Mouse (Mus musculus) stomach, postnatal 0 days (tissue): ENCODE measurements around the gene Heatr9. TPM values are rescaled to one million over a fixed set of nuclear protein-coding genes. Genes with fewer than 3 reads are reported as not detected.
A peak's percentile ranks its signal among the peaks of the same experiment; 100 is the strongest.

Source experiments
- ATAC-seq: fragments of 200-750 bp; cut with Nextera tagmentation; 2 replicates; pipeline ENCODE4 v1.8.0; 2017; ENCODE audit not compliant: low FRiP score, low TSS enrichment
- DNase-seq: peaks from one replicate; pipeline ENCODE4 v3.0.0-alpha.2; 2016; ENCODE audit warnings: low spot score
- H3K27ac ChIP-seq: fragments of 300-500 bp; sonication (generic); replicated peaks from 2 replicates; pipeline ENCODE4 v1.5.1; 2014; ENCODE audit warnings: mild to moderate bottlenecking, control low read depth
- H3K27me3 ChIP-seq: fragments of 300-500 bp; sonication (generic); 2 replicates; pipeline ENCODE4 v1.6.1; 2014; ENCODE audit warnings: low read length; ENCODE audit not compliant: control insufficient read depth, insufficient read depth
- H3K36me3 ChIP-seq: fragments of 300-500 bp; sonication (generic); 2 replicates; pipeline ENCODE4 v1.6.1; 2014; ENCODE audit warnings: low read length, mixed read lengths; ENCODE audit not compliant: control insufficient read depth, insufficient read depth
- H3K4me1 ChIP-seq: fragments of 300-500 bp; sonication (generic); replicated peaks from 2 replicates; pipeline ENCODE4 v1.6.1; 2014; ENCODE audit warnings: antibody characterized with exemption; ENCODE audit not compliant: control insufficient read depth, insufficient read depth
- H3K4me2 ChIP-seq: fragments of 300-500 bp; sonication (generic); replicated peaks from 2 replicates; pipeline ENCODE4 v1.6.1; 2014; ENCODE audit warnings: low read depth, mild to moderate bottlenecking, control low read depth, moderate library complexity
- H3K4me3 ChIP-seq: fragments of 300-500 bp; sonication (generic); 2 replicates; pipeline ENCODE4 v1.5.1; 2014; ENCODE audit warnings: low read depth, low read length, control low read depth
- H3K9ac ChIP-seq: fragments of 300-500 bp; sonication (generic); 2 replicates; pipeline ENCODE4 v1.6.1; 2014; ENCODE audit warnings: mild to moderate bottlenecking, low read length, control low read depth, mixed read lengths
- H3K9me3 ChIP-seq: fragments of 300-500 bp; sonication (generic); 2 replicates; pipeline ENCODE4 v1.6.1; 2016; ENCODE audit warnings: low read length; ENCODE audit not compliant: control insufficient read depth
- CTCF ChIP-seq: IDR thresholded peaks from 2 replicates; pipeline ENCODE4 v1.5.1; 2016; ENCODE audit warnings: antibody characterized with exemption, low read depth, mild to moderate bottlenecking, moderate library complexity
- EP300 ChIP-seq: optimal IDR thresholded peaks from 2 replicates; pipeline ENCODE3; 2016; ENCODE audit warnings: antibody characterized with exemption
- WGBS: fragments of 180-500 bp; shearing (Covaris S2); extraction: QIAGEN DNeasy Blood & Tissue Kit; methylation state at CpG from one replicate; pipeline ENCODE4 v1.1.7; 2014; 5-methylcytosine and 5-hydroxymethylcytosine counted together
- polyA plus RNA-seq: library from polyadenylated mRNA; unstranded; fragments of >200 nt; fragmentation: Nextera tagmentation; extraction: Ambion mirVana; gene quantifications from 2 replicates; pipeline ENCODE4 v1.2.1, GENCODE M21; 2015

The Heatr9 gene
- polyA plus RNA-seq, 1 experiment from 2014 or later, result not detected

- no peaks in the 10 kb centered on the region for H3K9me3 ChIP-seq
- DNase-seq (no peak), ATAC-seq (no peak)
- WGBS, result 58% methylated on average over 3 of the region's 3 CpGs
- H3K9ac ChIP-seq, result no peak overlapping the region
- H3K36me3 ChIP-seq, result no peaks in the 10 kb centered on the region
- H3K27ac ChIP-seq, result no peak overlapping the region
- 0 out of 2 replicates have a peak, but pooled peaks cover 2% of the 10 kb centered on the region for H3K4me1 ChIP-seq
- no peak overlapping the region for H3K4me2 ChIP-seq
- H3K4me3 ChIP-seq, result no peak overlapping the region
- TF ChIP-seq EP300 (no peak), CTCF (no peak)
- no peaks in the 10 kb centered on the region for H3K27me3 ChIP-seq
Observed at GRCm38 (mm10) chr11:83538705-83539314, 16.8 kb upstream of the Heatr9 start.

GRCm38 (mm10) chr11:83536831-83537230 is 14.9 kb upstream of the Heatr9 start:
- H3K27ac ChIP-seq, result no peak overlapping the region
- no peak overlapping the region for H3K4me3 ChIP-seq
- no peaks in the 10 kb centered on the region for H3K36me3 ChIP-seq
- 0 out of 2 replicates have a peak, but pooled peaks cover 2% of the 10 kb centered on the region for H3K4me1 ChIP-seq
- H3K9ac ChIP-seq, result no peak overlapping the region
- no peak for ATAC-seq
- H3K4me2 ChIP-seq, result no peak overlapping the region
- WGBS, result 67% methylated on average over 3 of the region's 3 CpGs
- no peaks in the 10 kb centered on the region for H3K9me3 ChIP-seq
- TF ChIP-seq EP300 (no peak), CTCF (no peak)
- no peak for DNase-seq
- no peaks in the 10 kb centered on the region for H3K27me3 ChIP-seq

- Histone ChIP-seq H3K36me3 (no peaks in the 10 kb centered on the region), H3K4me1 (0 out of 2 replicates have a peak, but pooled peaks cover 2% of the 10 kb centered on the region), H3K4me3 (peak overlapping the region; percentile 13; the same call in 1 of the 2 replicates), H3K9me3 (no peaks in the 10 kb centered on the region), H3K9ac (no peak overlapping the region), H3K27me3 (no peaks in the 10 kb centered on the region), H3K4me2 (peak overlapping the region; percentile 45), H3K27ac (no peak overlapping the region)
- 30% methylated on average over 13 of the region's 13 CpGs for WGBS
- ATAC-seq, result peak; percentile 63; the same call in 1 of the 2 replicates
- TF ChIP-seq CTCF (no peak), EP300 (no peak)
- peak; percentile 58 for DNase-seq
Observed at GRCm38 (mm10) chr11:83534609-83535423, 12.8 kb upstream of the Heatr9 start.

- H3K4me1 ChIP-seq, result 0 out of 2 replicates have a peak, but pooled peaks cover 2% of the 10 kb centered on the region
- H3K4me2 ChIP-seq, result peak overlapping the region; percentile 45
- no peaks in the 10 kb centered on the region for H3K36me3 ChIP-seq
- WGBS, result 67% methylated on average over 8 of the region's 8 CpGs
- no peak for TF ChIP-seq CTCF
- no peak for TF ChIP-seq EP300
- no peaks in the 10 kb centered on the region for H3K27me3 ChIP-seq
- no peak overlapping the region for H3K9ac ChIP-seq
- no peaks in the 10 kb centered on the region for H3K9me3 ChIP-seq
- no peak overlapping the region for H3K27ac ChIP-seq
- H3K4me3 ChIP-seq, result no peak overlapping the region
- ATAC-seq, result no peak
- no peak for DNase-seq
Observed at GRCm38 (mm10) chr11:83534143-83534542, 12.2 kb upstream of the Heatr9 start.

- no peak overlapping the region for H3K4me3 ChIP-seq
- H3K4me1 ChIP-seq, result 0 out of 2 replicates have a peak, but pooled peaks cover 2% of the 10 kb centered on the region
- no peaks in the 10 kb centered on the region for H3K36me3 ChIP-seq
- H3K4me2 ChIP-seq, result no peak overlapping the region
- no peak overlapping the region for H3K27ac ChIP-seq
- no peaks in the 10 kb centered on the region for H3K9me3 ChIP-seq
- H3K9ac ChIP-seq, result no peak overlapping the region
- no peak for DNase-seq
- no peak for TF ChIP-seq EP300
- TF ChIP-seq CTCF, result no peak
- no peak for ATAC-seq
- no peaks in the 10 kb centered on the region for H3K27me3 ChIP-seq
- 90% methylated on average over 1 of the region's 1 CpGs for WGBS
Observed at GRCm38 (mm10) chr11:83533192-83533591, 11.2 kb upstream of the Heatr9 start.

- TF ChIP-seq CTCF (no peak), EP300 (no peak)
- H3K9me3 ChIP-seq, result no peaks in the 10 kb centered on the region
- H3K4me2 ChIP-seq, result no peak within 1 kb of the TSS
- no peak within 1 kb of the TSS for H3K4me3 ChIP-seq
- no peaks in the 10 kb centered on the region for H3K27me3 ChIP-seq
- H3K9ac ChIP-seq, result no peak within 1 kb of the TSS
- DNase-seq (no peak), ATAC-seq (no peak)
- no peaks in the 10 kb centered on the region for H3K36me3 ChIP-seq
- H3K27ac ChIP-seq, result no peak within 1 kb of the TSS
- 0 out of 2 replicates have a peak, but pooled peaks cover 2% of the 10 kb centered on the region for H3K4me1 ChIP-seq
- 88% methylated on average over 5 of the region's 5 CpGs for WGBS
Observed at GRCm38 (mm10) chr11:83530360-83530759, 8.4 kb upstream of the Heatr9 start, which contains the start of gene Ccl5. Gene Ccl5, minus strand, starts transcription at chr11:83530518.
